Mouse (Mus musculus) frontal cortex, postnatal 36 days (tissue): Measurements from ENCODE around the gene Spata5.

Source experiments
- DNase-seq, 2 experiments: peaks; one replicate each; pipeline ENCODE4 v3.0.0; 2022; ENCODE audit warnings: low spot score in 2 of 2

Spata5 gene

DNA sequence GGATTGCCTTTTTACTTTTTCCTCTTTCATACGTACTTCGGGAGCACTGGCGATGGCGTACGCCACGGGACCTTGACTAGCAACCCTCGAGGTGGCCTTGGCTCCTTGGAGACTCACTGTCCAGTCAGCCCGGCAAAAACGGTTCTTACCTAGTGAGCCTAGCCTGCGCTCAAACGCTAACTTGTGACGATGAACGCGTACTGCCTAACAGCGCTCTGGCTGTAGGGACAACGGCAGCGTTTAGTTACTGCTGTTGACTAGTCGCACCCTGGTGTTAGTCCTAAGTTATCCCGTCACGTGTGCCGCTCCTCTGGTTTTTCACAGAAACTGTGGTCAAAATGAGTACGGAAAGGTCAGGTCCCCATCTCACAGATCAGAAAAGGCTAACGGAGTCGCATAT lies 945 bp downstream of the Spata5 start:
- DNase-seq = peak in 1 of 2 experiments; percentile 30

- DNase-seq = no peak
Measured at GRCm38 (mm10) chr3:37421179-37421578, 1.5 kb downstream of the Spata5 start.

- no peak for DNase-seq
Measured at GRCm38 (mm10) chr3:37426069-37426468, 6.4 kb downstream of the Spata5 start.

DNA sequence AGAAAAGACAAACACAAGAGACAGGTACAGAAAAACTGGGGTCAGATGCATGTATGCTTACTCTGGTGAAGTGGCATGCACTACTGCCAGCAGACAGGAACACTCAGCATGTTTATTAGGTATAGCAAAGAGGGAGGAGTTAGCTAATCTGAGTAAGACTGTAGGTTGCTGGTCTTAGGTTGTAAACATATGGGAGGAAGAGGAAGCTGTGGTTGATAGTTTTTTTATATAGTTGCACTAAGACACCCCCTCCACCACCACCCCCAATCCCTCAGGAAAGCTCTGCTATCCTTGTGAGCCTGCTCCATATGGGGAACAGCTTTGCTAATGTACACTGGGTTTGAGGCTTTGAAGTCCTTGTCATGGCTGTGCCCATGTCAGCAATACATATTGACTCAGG lies 10.7 kb downstream of the Spata5 start:
- no peak for DNase-seq

DNA sequence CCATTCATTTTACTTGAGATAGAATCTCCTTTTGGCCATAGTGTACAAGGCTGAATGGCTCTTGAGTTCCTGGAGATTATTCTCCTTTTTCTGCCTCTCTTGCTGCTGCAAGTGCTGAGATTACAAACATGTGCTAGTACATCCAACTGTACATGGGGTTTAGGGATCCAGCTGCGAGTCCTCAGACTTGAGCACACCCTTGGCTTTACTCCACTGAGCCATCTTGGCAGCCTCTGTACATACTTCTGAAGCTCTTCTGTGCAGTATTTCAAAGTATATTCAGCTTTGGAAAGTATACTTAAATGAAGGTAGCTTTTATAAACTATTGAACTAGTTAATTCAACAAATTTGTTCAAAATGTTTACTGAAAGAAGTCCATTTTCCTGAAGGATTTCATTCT lies 20.1 kb downstream of the Spata5 start:
- DNase-seq = no peak

DNA sequence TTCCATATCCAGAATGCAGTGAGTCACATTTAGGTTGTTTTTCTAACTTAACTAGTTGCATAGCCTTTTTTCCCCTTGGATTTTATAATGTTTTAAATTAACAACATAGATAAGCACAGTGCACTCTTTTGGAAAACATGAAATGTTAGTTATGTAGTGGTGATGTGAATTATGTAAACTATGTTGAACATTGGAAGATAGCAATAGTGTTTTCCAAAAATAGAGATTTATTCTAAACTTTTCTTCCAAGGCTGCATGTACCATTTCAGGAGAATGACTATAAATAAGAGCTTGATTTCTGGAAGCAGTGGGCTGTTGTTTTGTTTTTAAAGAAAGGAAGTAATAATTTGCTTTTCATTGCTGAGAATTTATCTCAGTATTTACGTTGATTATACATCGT lies 23.7 kb downstream of the Spata5 start:
- DNase-seq = no peak

DNA sequence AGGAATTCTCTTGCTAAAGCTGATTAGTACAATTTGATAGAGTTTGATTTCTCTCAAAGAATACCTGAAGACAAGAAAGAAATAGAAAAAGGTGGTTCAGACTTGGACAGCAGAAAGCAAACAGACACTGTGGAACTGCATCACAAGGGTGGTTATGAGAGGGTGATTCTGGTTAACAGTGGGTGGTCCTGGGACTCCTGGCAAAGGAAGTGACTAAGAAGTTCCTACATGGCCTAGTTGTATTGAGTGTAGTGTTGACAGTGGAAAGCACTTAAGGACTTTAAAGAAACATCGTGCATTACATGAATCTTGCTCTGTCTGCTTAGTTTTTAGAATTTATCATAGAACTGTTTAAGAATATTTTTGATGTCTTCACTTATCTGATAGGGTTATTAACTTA lies 36.3 kb downstream of the Spata5 start:
- no peak for DNase-seq

- no peak for DNase-seq
Measured at GRCm38 (mm10) chr3:37468170-37468569, 48.5 kb downstream of the Spata5 start.

DNA sequence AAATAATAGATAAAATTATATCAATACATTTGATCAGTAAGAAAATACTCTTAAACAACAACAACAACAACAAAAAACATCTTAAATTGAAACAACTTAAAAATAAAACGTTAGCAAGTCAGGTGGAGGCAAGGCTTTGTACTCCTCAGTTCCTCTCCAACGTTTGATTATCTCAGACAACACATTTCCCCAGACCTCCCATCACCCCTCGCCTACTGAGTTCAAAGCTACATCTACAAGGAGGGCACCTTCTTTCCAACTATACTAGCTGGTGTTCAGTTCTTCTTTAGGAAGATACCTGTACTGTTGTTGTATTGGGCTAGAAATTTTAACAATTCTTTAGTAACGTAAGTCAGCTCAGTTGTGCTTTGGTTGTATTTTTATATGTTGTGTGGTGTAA lies 49.7 kb downstream of the Spata5 start:
- DNase-seq = no peak

DNA sequence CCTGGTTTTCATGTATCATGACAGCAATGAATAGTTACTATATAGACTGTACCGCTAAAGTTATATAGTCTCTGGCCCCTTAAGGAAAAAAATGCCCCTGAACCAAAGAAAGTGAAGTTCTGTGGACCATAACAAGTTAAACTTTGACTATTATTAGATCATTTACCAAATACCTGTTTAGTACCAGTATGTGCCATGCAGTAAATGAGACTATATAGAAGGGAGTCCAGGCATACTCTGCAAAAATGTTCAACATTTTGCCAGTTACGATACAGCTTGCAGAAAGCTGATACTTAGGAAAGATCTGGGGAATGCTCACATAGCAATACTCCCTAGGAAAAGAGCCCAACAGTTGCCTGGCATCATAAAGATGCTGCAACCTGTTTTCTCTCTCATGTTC lies 51.2 kb downstream of the Spata5 start:
- no peak for DNase-seq

DNA sequence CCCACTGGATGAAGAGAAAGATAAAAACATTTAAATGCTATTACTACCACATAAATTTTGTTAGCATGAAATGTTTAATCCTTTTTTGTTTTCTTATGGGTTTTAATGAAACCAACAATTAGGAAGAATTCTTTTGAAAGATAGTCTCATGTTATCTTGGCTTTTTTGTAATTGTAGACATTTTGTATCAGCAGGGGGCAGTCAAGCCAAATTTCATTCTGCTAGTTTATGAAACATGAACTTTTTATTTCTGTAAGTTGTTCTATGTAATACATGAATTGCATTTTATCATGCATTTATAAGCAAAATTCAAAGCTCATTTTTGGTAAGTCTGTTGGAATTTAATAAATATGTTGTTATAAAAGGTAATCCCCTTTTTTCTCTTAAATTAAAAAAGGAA lies 52.8 kb downstream of the Spata5 start:
- DNase-seq = peak in 1 of 2 experiments; percentile 11

DNA sequence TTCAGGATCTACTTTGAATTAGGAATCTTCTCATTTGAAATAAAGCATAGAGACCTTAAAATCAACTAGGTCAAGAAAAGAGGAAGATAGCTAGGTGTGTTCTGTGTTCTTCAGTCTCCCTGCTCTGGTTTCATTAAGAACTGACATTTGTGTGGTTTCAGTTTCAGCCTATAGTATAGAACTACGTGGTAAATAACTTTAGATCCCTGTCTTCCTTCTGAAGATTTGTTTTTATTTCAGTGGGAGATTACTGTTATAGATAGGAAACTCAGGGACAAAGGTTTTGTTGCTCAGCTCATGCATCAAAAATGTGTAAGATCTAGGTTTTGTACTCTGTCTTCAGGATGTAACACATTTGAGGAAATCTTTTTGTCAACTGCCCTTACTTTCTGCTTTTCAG lies 56.8 kb downstream of the Spata5 start:
- no peak for DNase-seq

DNA sequence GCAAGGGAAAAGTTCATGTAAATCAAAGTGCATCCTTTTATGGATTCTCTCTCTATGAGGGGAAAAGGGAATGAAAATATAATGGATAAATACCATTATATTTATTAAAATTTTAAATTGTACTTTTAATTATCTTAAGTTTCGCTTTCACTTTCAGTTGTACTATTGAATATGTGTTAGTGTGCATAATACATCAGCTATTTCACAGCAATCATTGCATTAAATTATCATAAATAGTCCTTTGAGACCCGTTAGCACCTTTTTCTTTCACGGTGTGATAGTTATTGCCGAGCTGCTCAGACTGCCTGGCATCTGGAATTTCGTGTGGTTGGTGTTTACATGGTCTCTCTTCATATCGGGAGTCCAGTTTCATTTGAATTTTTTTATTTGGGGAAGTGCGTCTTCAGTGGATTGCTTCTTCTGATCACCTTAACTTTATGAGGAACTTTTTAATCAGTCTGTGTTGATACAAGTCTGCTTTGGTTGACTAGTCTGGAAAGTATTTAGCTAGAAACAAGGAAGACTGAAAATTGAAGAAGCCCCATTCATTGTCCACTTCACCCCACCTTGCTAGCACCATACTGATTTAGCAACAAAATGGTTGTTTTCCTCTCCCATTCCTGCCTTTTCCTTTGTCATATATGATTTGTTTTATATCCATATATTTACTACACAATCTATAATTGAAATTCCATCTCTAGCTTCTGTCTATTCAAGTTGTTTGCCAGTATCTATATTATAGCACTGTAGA lies 57.9 kb downstream of the Spata5 start:
- no peak for DNase-seq

DNA sequence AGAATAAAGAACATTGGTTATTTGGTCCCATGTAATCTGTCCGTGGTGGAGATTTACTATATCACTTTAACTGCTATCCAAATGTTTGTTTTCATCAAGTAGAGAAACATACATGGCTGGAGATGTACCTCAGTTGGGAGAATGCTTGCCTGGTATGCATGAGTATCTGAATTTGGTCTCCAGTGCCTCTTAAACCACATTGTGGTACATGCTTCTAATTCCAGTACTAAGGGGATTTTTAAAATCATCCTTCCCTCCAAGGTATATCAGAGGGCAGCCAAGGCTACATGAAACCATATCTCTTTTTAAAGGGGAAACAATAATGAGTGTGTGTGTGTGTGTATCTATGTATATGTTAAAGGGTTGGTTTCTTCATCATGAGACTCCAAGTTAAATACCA lies 60.1 kb downstream of the Spata5 start:
- no peak for DNase-seq

DNA sequence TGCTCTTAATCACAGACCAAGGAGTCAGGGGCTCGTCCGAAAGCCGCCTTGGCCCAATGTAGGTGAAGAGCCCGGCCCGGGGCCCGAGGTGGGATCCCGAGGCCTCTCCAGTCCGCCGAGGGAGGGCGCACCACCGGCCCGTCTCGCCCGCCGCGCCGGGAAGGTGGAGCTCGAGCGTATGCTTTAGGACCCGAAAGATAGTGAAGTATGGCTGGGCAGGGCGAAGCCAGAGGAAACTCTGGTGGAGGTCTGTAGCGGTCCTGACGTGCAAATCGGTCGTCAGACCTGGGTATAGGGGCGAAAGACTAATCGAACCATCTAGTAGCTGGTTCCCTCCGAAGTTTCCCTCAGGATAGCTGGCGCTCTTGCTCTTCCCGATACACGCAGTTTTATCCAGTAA lies 61.6 kb downstream of the Spata5 start:
- no peak for DNase-seq

DNA sequence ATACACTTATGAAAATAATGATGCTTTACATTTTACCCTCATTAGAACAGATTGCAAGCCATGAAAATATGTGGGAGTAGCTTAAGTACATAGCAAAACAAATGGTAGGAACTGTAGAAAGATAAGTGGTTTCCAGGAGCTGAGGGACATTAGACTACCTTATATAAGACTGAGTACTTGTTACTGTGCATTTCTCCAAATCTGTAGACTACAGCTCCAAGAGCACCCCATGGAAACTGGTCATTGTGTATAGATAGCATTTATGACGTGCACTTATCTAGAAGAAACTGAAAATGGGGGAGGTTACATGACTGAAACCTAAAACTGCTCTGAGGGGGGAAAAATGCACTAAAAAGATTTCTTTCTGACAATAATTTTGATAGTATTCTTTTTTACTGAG lies 63.0 kb downstream of the Spata5 start:
- no peak for DNase-seq

GRCm38 (mm10) chr3:37483709-37484265 lies 64.1 kb downstream of the Spata5 start:
- no peak for DNase-seq

DNA sequence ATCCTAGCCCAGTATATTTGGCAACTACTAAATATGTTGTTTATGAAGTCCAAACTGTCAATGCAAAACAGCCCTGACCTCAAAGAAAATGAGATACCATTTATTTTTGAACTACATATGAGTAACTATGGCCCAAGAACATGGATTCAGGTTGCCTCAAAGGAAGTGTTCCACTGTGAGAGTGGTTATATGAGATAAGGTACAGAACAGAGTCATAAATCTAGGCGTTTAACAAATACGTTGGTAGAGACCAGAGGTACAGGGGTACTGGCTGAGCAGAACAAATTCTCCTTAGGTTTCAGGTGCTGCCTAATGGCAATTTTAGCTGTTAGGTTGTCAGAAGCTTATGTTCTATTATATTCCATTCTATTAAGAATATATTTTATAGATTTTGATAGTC lies 67.9 kb downstream of the Spata5 start:
- DNase-seq = no peak

GRCm38 (mm10) chr3:37488173-37488572 lies 68.5 kb downstream of the Spata5 start:
- DNase-seq = no peak

DNA sequence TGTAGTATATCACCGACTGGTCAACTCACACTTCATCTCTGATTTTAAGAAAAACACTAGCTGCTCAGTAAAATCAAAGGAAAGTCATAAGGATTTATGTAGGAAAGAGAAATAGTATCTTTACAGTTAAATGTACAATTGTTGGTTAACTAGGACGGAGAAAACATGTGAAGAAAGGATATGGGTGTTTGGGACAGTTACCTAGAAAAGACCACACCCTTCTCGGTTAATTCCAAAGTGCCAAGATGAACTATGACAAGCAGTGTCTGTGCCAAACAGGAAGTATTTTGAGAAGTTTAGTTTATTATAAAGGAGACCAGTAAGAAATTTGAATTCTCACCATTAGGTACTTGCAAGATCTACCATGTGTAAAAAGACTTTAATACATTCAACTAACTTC lies 70.3 kb downstream of the Spata5 start:
- DNase-seq = no peak

DNA sequence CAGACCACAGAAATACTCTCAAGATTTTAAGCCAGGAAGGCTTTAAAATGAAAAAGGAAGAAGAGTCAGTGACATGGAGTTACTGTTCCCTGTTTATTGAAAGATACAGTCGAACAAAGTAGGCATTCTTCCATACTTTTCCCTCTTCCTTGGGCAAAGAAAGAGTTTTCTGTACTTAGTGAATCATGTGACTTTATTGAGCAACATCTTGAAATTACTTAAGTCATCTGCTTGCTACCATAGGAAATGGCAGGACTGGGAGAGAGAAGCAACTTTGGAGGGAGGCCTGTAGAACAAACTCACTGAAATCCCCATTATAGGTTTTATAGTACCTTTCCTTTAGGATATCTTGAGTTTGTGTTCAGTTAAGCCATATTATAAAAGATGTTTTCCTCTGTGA lies 81.2 kb downstream of the Spata5 start:
- no peak for DNase-seq

DNA sequence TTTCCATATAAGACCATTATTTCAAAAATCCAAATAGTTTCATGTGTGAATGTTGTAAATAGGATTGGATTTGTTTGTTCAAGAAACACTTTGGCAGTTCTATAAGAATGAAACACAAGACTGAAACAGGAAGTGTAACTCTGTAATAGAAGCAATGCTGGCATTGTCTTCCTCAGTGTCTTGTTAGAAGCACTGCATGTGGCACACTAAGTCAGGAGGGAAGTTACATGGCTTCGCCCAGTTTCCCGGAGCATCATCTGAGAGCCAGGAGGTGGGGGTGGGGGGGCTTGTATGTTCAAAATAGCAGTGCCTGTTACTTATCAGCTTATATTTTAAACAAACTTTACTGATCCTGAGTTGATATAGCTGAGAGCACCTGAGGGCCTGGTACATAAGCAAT lies 82.9 kb downstream of the Spata5 start:
- DNase-seq = no peak

DNA sequence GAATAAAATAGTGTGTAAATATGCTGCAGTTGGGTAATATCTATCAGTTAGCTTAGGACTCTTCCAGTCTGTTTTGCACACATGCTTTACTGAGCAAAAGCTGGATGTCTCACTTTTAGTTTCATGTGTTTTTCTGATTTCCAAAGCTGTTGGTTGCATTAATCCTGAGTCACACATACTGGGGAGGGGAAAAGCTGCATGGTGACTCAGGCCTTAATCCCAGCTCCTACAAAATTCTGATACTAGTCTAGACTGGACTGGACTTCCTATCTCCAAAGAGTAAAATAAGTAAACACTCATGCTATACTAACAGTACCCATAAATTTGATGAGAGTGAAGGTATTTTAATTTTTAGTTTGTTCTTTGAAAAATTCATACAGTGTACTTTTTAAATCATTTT lies 84.2 kb downstream of the Spata5 start:
- DNase-seq = no peak
